In the genomic region with DNA sequence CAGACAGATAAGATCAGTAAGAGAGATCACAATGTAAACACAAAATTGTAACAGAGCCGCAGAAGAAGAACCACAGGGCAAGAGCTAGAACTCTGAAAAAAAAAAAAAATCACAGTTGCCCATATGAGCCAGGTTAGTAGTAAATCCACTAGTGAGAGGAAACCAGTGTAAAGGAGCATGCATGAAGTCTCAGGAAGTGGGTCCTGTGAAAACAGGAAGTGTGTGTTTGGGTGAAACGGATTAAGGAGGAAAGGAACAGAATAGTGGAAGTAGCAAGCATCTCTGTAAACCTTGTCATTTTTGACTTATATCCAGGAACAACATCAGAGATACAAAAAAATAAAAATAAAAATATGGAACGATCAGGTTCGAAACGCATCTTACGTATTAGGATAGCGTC, we compare ENCODE assay signal across 26 mouse cellular contexts.
"Had no signal": no experiment of that assay in that cellular context is flagged by ENCODE, and none has a peak within 500 bp of the region (broad histone marks: within the 10 kb centered on the region; RNA-seq: fewer than 3 reads in every experiment).

No protein-coding gene starts in this region.

- H3K27ac ChIP-seq: heart, adult 2 months; heart, embryonic 13.5 days; heart, embryonic 15.5 days; hindbrain, embryonic 10.5 days; hindbrain, embryonic 12.5 days; hindbrain, embryonic 14.5 days; intestine, embryonic 15.5 days; kidney, embryonic 15.5 days; kidney, postnatal 0 days; limb, embryonic 13.5 days; limb, embryonic 15.5 days; liver, embryonic 12.5 days had no signal

- ATAC-seq: hindbrain, embryonic 16.5 days; inflammation-experienced regulatory T-cells, adult 6 months; intestine, embryonic 15.5 days; intestine, postnatal 0 days; liver, embryonic 12.5 days had no signal

- H3K4me1 ChIP-seq: heart, embryonic 13.5 days; heart, embryonic 15.5 days; hindbrain, embryonic 10.5 days; hindbrain, embryonic 12.5 days; intestine, embryonic 15.5 days; kidney, embryonic 15.5 days; limb, embryonic 13.5 days; limb, embryonic 15.5 days; liver, embryonic 12.5 days had no signal

- H3K4me3 ChIP-seq: heart, adult 2 months; heart, embryonic 13.5 days; heart, embryonic 15.5 days; hindbrain, embryonic 10.5 days; hindbrain, embryonic 12.5 days; intestine, embryonic 15.5 days; kidney, embryonic 15.5 days; limb, embryonic 13.5 days; limb, embryonic 15.5 days; liver, embryonic 12.5 days had no signal

- DNase-seq: gastrocnemius, postnatal 25 days; heart, adult 11 months; heart, adult 2 months; heart, postnatal 14 days; heart, postnatal 36 days; kidney, adult 18-20 months; kidney, adult 9 months; kidney, postnatal 14 days; kidney, postnatal 36 days; layer of hippocampus, adult 9-11 months; layer of hippocampus, postnatal 36 days; left cerebral cortex, postnatal 4 days had no signal

- H3K27me3 ChIP-seq: heart, embryonic 13.5 days; heart, embryonic 15.5 days; hindbrain, embryonic 12.5 days; intestine, embryonic 15.5 days; kidney, embryonic 15.5 days; limb, embryonic 13.5 days; limb, embryonic 15.5 days; liver, embryonic 12.5 days had no signal

- H3K36me3 ChIP-seq: heart, embryonic 13.5 days; heart, embryonic 15.5 days; hindbrain, embryonic 10.5 days; hindbrain, embryonic 12.5 days; intestine, embryonic 15.5 days; kidney, embryonic 15.5 days; limb, embryonic 13.5 days; limb, embryonic 15.5 days; liver, embryonic 12.5 days had no signal
